Mouse (Mus musculus) liver, postnatal 0 days (tissue): Measurements from ENCODE around the gene Serpina9.

Experiments used
- CTCF ChIP-seq: sonication (generic); IDR thresholded peaks from 2 replicates; pipeline ENCODE4 v1.5.1; 2016; ENCODE audit warnings: antibody characterized with exemption, low read depth
- EP300 ChIP-seq: IDR thresholded peaks from 2 replicates; pipeline ENCODE4 v1.6.1; 2016; ENCODE audit warnings: antibody characterized with exemption, low read depth, mild to moderate bottlenecking

DNA sequence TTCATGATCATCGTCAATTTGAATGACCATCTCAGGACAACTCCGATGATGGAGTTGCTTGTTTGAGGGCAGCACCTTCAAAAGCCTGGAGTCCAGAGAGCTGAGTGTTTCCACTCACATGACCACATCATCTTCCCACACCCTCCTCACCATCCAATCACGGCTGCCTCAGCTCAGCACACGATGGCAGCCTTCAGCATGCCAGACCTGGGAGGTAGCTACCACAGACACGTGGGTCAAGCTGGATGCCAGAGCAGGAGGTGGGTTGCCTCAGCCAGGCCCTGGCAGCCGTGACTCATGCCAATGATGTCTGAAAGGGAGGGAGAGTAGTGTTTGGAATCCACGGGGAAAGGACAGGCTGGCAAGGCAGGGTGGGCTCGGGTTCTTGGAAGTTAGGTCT, 42.2 kb upstream of the Serpina9 start:
- TF ChIP-seq CTCF (no peak), EP300 (no peak)
